Mouse (Mus musculus): ENCODE data around the gene Cdc6. TPM values are rescaled to one million over a fixed set of nuclear protein-coding genes. Genes with fewer than 3 reads are reported as not detected.
A peak's percentile ranks its signal among the peaks of the same experiment; 100 is the strongest.
"Not testable (repeated sequence)": the region's sequence is repeated elsewhere in the genome, so short reads cannot be mapped to it uniquely, and the experiment has no call there.

Gene Cdc6
- total and polyA plus RNA-seq, 3 experiments = 56.9 to 104 (median 69.4) TPM

DNA sequence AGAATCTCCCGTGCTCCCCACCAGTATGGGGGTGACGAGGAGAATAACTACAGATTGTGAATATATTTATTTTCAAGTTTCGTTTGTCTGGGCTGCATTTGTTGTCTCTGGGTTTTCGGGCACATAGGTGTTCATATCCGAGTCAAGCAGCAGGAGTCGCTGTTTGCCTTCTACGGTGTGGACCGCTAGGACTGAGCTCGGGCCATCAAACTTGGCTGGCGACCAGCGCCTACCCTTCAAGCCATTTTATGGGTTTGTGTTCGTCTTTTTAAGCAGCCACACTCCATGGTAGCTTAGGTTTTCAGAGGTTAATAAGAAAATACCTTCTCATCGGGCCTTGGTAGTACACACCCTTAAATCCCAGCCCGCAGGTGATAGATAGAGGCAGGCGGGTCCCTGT lies 14.2 kb downstream of the Cdc6 start:
- not testable (repeated sequence) for DNase-seq (ENCODE audit: low read depth, low spot score); H3K9me3 ChIP-seq (replicated peaks; ENCODE audit: insufficient read depth, low read length); H3K27ac ChIP-seq (ENCODE audit: control insufficient read depth, low read depth, low read length); H3K27me3 ChIP-seq (ENCODE audit: control insufficient read depth in 1 of 2, insufficient read depth in 2 of 2, low read length in 2 of 2); H3K9ac ChIP-seq (ENCODE audit: control insufficient read depth, low read depth, low read length, poor library complexity, severe bottlenecking); H3K79me2 ChIP-seq (ENCODE audit: control insufficient read depth, insufficient read depth, low read length, poor library complexity); H3K4me3 ChIP-seq (ENCODE audit: control insufficient read depth in 1 of 2, insufficient read depth in 1 of 2, low read depth in 2 of 2, low read length in 2 of 2)
- H3K4me1 ChIP-seq (ENCODE audit: control insufficient read depth in 1 of 2, insufficient read depth in 2 of 2, low read length in 2 of 2) = peaks cover 32 to 47% of the 10 kb centered on the region in 2 experiments
- peaks cover 22 to 52% of the 10 kb centered on the region in 2 experiments for H3K36me3 ChIP-seq (ENCODE audit: control insufficient read depth in 1 of 2, insufficient read depth in 2 of 2, low read length in 2 of 2)
- peak in 2 of 3 experiments; percentile 4 to 22; a peak in 3 of 6 replicates for TF ChIP-seq CTCF (IDR thresholded peaks at IDR 0.05 in 2 of 3, conservative IDR thresholded peaks at IDR 0.05 in 1 of 3; ENCODE audit: control insufficient read depth in 1 of 3, insufficient read depth in 1 of 3, low read depth in 2 of 3, low read length in 3 of 3, poor library complexity in 1 of 3, severe bottlenecking in 1 of 3)

DNA sequence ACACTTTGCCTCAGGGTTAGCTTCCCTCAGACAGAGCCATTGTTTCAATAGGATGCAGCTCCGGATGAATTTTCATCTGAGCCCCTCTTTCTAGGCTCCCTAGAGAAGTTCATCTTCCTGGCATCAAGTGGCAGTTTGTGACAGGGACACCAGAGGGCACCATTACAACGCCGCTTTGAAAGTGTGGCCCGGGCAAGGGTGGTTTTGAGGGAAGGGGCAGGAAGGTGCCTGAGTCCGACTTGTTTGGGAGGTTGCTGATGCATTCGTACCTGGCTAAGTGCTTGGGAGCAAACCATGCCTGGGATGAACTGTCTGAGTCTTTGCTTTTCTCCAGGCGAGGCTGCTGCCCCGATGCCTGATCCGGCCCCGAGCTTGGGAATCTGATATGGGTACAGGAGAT lies 14.7 kb downstream of the Cdc6 start:
- DNase-seq (ENCODE audit: low read depth, low spot score) = peak; percentile 46

DNA sequence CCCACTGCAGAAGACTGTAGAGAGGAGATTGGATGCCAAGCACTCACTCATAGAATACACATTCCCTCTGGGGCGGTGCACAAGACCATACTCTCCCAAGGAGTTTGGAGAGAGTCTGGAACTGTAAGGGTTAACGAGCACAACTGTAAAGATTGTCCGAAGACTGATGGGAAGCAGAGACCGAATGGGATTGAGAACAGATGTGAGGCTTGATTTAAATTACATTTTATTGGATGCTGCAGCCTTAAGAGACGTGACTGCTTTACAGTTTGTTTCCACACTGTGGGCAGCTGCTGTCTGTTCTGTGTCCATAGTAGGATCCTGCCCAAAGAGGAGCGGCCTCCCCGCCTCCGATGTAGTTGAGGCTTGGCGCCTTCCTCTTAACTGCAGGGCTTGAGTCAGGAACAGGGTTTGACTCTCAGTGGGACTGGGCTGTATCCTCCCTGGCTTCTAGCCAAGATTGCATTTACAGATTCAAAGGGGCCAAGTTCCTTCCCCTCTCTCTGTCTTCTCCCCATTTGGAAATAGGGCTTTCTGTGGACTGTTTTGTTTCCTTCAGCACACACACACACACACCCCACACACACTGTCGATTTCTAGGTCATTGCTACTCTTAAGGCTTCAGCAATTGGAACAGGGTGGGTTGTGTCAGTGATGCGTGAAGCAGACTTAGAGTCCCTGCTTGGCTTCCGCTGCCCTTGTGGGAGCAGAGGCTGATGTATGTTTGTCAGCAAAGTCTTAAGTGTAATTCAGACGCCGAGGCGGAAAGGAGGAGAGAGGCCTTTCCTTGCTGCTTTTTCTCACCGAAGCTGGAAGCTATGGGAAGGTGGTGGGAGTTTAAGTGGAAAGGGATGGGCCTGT lies 15.5 kb downstream of the Cdc6 start:
- not testable (repeated sequence) for H3K79me2 ChIP-seq (ENCODE audit: control insufficient read depth, insufficient read depth, low read length, poor library complexity); H3K9ac ChIP-seq (ENCODE audit: control insufficient read depth, low read depth, low read length, poor library complexity, severe bottlenecking); H3K27me3 ChIP-seq (ENCODE audit: control insufficient read depth in 1 of 2, insufficient read depth in 2 of 2, low read length in 2 of 2); H3K9me3 ChIP-seq (replicated peaks; ENCODE audit: insufficient read depth, low read length); H3K4me3 ChIP-seq (ENCODE audit: control insufficient read depth in 1 of 2, insufficient read depth in 1 of 2, low read depth in 2 of 2, low read length in 2 of 2); H3K27ac ChIP-seq (ENCODE audit: control insufficient read depth, low read depth, low read length)
- TF ChIP-seq RCOR1 (IDR thresholded peaks at IDR 0.05; ENCODE audit: low read depth, low read length) = peak; percentile 52; the same call in 1 of the 2 replicates
- peak; percentile 59 for DNase-seq (ENCODE audit: low read depth, low spot score)
- Histone ChIP-seq H3K36me3 (ENCODE audit: control insufficient read depth in 1 of 2, insufficient read depth in 2 of 2, low read length in 2 of 2) (peaks cover 17 to 40% of the 10 kb centered on the region in 2 experiments), H3K4me1 (ENCODE audit: control insufficient read depth in 1 of 2, insufficient read depth in 2 of 2, low read length in 2 of 2) (peaks cover 25 to 36% of the 10 kb centered on the region in 2 experiments)

More for the DNA sequence above, 14.7 kb downstream of the Cdc6 start:
- Histone ChIP-seq H3K4me1 (ENCODE audit: control insufficient read depth in 1 of 2, insufficient read depth in 2 of 2, low read length in 2 of 2) (peaks cover 28 to 42% of the 10 kb centered on the region in 2 experiments), H3K36me3 (ENCODE audit: control insufficient read depth in 1 of 2, insufficient read depth in 2 of 2, low read length in 2 of 2) (peaks cover 20 to 47% of the 10 kb centered on the region in 2 experiments)
- not testable (repeated sequence) for H3K9me3 ChIP-seq (replicated peaks; ENCODE audit: insufficient read depth, low read length); H3K27me3 ChIP-seq (ENCODE audit: control insufficient read depth in 1 of 2, insufficient read depth in 2 of 2, low read length in 2 of 2); H3K79me2 ChIP-seq (ENCODE audit: control insufficient read depth, insufficient read depth, low read length, poor library complexity); H3K9ac ChIP-seq (ENCODE audit: control insufficient read depth, low read depth, low read length, poor library complexity, severe bottlenecking); H3K4me3 ChIP-seq (ENCODE audit: control insufficient read depth in 1 of 2, insufficient read depth in 1 of 2, low read depth in 2 of 2, low read length in 2 of 2); H3K27ac ChIP-seq (ENCODE audit: control insufficient read depth, low read depth, low read length)
- TF ChIP-seq ZC3H11A (IDR thresholded peaks at IDR 0.05; ENCODE audit: low read depth, low read length) = peak; percentile 29; the same call in 1 of the 2 replicates
- TF ChIP-seq RAD21 (IDR thresholded peaks at IDR 0.05; ENCODE audit: low read depth, low read length) = peak; percentile 51
- peak; percentile 70 for TF ChIP-seq SMC3 (IDR thresholded peaks at IDR 0.05; ENCODE audit: low read depth, low read length)
- peak; percentile 42 to 67 (median 64); a peak in 5 of 6 replicates for TF ChIP-seq CTCF (IDR thresholded peaks at IDR 0.05 in 2 of 3, conservative IDR thresholded peaks at IDR 0.05 in 1 of 3; ENCODE audit: control insufficient read depth in 1 of 3, insufficient read depth in 1 of 3, low read depth in 2 of 3, low read length in 3 of 3, poor library complexity in 1 of 3, severe bottlenecking in 1 of 3)

GRCm38 (mm10) chr11:98924633-98925175 lies 17.1 kb downstream of the Cdc6 start:
- DNase-seq (ENCODE audit: low read depth, low spot score) = peak; percentile 66
- no peaks in the 10 kb centered on the region for H3K27me3 ChIP-seq (ENCODE audit: control insufficient read depth in 1 of 2, insufficient read depth in 2 of 2, low read length in 2 of 2)
- H3K4me1 ChIP-seq (ENCODE audit: control insufficient read depth in 1 of 2, insufficient read depth in 2 of 2, low read length in 2 of 2) = peaks cover 18 to 27% of the 10 kb centered on the region in 2 experiments
- H3K27ac ChIP-seq (ENCODE audit: control insufficient read depth, low read depth, low read length) = peak overlapping the region; percentile 50
- H3K79me2 ChIP-seq (ENCODE audit: control insufficient read depth, insufficient read depth, low read length, poor library complexity) = no peaks in the 10 kb centered on the region
- peaks cover 8 to 31% of the 10 kb centered on the region in 2 experiments for H3K36me3 ChIP-seq (ENCODE audit: control insufficient read depth in 1 of 2, insufficient read depth in 2 of 2, low read length in 2 of 2)
- TF ChIP-seq UBTF (IDR thresholded peaks at IDR 0.05; ENCODE audit: borderline replicate concordance, insufficient read depth, low read depth, low read length) (0 out of 2 replicates have a peak, but pooled peaks have one; percentile 31), NELFE (IDR thresholded peaks at IDR 0.05; ENCODE audit: low read depth, low read length) (no peak), POLR2AphosphoS2 (IDR thresholded peaks at IDR 0.05; ENCODE audit: low read length) (peak; percentile 23; the same call in 1 of the 2 replicates), CTCF (IDR thresholded peaks at IDR 0.05 in 2 of 3, conservative IDR thresholded peaks at IDR 0.05 in 1 of 3; ENCODE audit: control insufficient read depth in 1 of 3, insufficient read depth in 1 of 3, low read depth in 2 of 3, low read length in 3 of 3, poor library complexity in 1 of 3, severe bottlenecking in 1 of 3) (no peak; a peak in 1 of 6 replicates)
- no peak overlapping the region for H3K4me3 ChIP-seq (ENCODE audit: control insufficient read depth in 1 of 2, insufficient read depth in 1 of 2, low read depth in 2 of 2, low read length in 2 of 2)
- H3K9ac ChIP-seq (ENCODE audit: control insufficient read depth, low read depth, low read length, poor library complexity, severe bottlenecking) = peak overlapping the region; percentile 35
- H3K9me3 ChIP-seq (replicated peaks; ENCODE audit: insufficient read depth, low read length) = no peaks in the 10 kb centered on the region

All from MEL (cell line).